Mouse (Mus musculus) liver, adult 2 months (tissue): ENCODE measurements around the gene Ubxn1. TPM values are rescaled to one million over a fixed set of nuclear protein-coding genes. Genes with fewer than 3 reads are reported as not detected.

Experiments used
- DNase-seq: peaks from one replicate; pipeline ENCODE4 v3.0.0-alpha.2; 2011; ENCODE audit warnings: low read depth, low spot score; ENCODE audit errors: extremely low read depth
- H3K27ac ChIP-seq: fragments of 200-500 bp; replicated peaks from 2 replicates; pipeline ENCODE4 v1.5.1; 2012; ENCODE audit warnings: low read depth, mild to moderate bottlenecking, control low read depth, inconsistent platforms, low read length; ENCODE audit not compliant: insufficient read depth
- H3K27me3 ChIP-seq: fragments of 200-500 bp; 2 replicates; pipeline ENCODE4 v1.6.1; 2012; ENCODE audit warnings: mild to moderate bottlenecking, moderate library complexity, low read length, inconsistent platforms; ENCODE audit not compliant: control insufficient read depth, insufficient read depth
- H3K36me3 ChIP-seq: fragments of 200-500 bp; 2 replicates; pipeline ENCODE4 v1.6.1; 2012; ENCODE audit warnings: low read length, inconsistent platforms; ENCODE audit not compliant: control insufficient read depth, insufficient read depth
- H3K4me1 ChIP-seq: fragments of 200-500 bp; 2 replicates; pipeline ENCODE4 v1.6.1; 2011; ENCODE audit warnings: low read length; ENCODE audit not compliant: control insufficient read depth, insufficient read depth
- H3K4me3 ChIP-seq: fragments of 200-500 bp; 2 replicates; pipeline ENCODE4 v1.5.1; 2011; ENCODE audit warnings: low read depth, mild to moderate bottlenecking, control low read depth, low read length, moderate library complexity; ENCODE audit not compliant: insufficient read depth
- H3K79me2 ChIP-seq: fragments of 200-500 bp; 2 replicates; pipeline ENCODE4 v1.6.1; 2012; ENCODE audit warnings: inconsistent platforms, mild to moderate bottlenecking, low read length, moderate library complexity; ENCODE audit not compliant: control insufficient read depth, insufficient read depth
- H3K9ac ChIP-seq: fragments of 200-500 bp; 2 replicates; pipeline ENCODE4 v1.6.1; 2012; ENCODE audit warnings: low read depth, mild to moderate bottlenecking, control low read depth, inconsistent platforms, low read length
- CTCF ChIP-seq: fragments of 200-500 bp; IDR thresholded peaks from 2 replicates; pipeline ENCODE4 v1.5.1; 2011; ENCODE audit warnings: low read depth, low read length, control low read depth
- POLR2A ChIP-seq: fragments of 200-500 bp; IDR thresholded peaks from 2 replicates; pipeline ENCODE4 v1.6.1; 2011; ENCODE audit warnings: low read length, control low read depth; ENCODE audit not compliant: insufficient read depth; ENCODE audit errors: extremely low read depth
- WGBS: fragments of 180-500 bp; shearing (Covaris S2); methylation state at CpG from one replicate; pipeline ENCODE4 v1.1.7; 2018; 5-methylcytosine and 5-hydroxymethylcytosine counted together
- polyA plus RNA-seq: library from polyadenylated mRNA; depleted of rRNA; stranded (reverse); fragments of >200 nt; gene quantifications from 2 replicates; pipeline ENCODE4 v1.2.3, GENCODE M21; 2012
- total RNA-seq: library from RNA; depleted of rRNA; stranded (reverse); fragments of >200 nt; gene quantifications from 2 replicates; pipeline ENCODE4 v1.2.3, GENCODE M21; 2014

The Ubxn1 gene
- total and polyA plus RNA-seq, 2 experiments: 82.7 to 128 TPM

- 1% methylated on average over 38 of the region's 38 CpGs for WGBS
- Histone ChIP-seq H3K27me3 (no peaks in the 10 kb centered on the region), H3K4me3 (peak within 1 kb of the TSS; percentile 84), H3K27ac (peak within 1 kb of the TSS; percentile 63), H3K36me3 (peaks cover 15% of the 10 kb centered on the region), H3K9ac (peak within 1 kb of the TSS; percentile 89), H3K79me2 (no peaks in the 10 kb centered on the region), H3K4me1 (peaks cover 9% of the 10 kb centered on the region)
- DNase-seq: peak; percentile 53
- TF ChIP-seq POLR2A: no peak
- peak; percentile 50 for TF ChIP-seq CTCF
These were observed 34.0 kb upstream of the Ubxn1 start, which contains the start of gene Bscl2 for GRCm38 (mm10) chr19:8837251-8837791. TSS of gene Bscl2 (plus strand) at chr19:8837467.

GRCm38 (mm10) chr19:8838041-8838730 is 33.1 kb upstream of the Ubxn1 start:
- Histone ChIP-seq H3K79me2 (no peaks in the 10 kb centered on the region), H3K9ac (peak overlapping the region; percentile 89), H3K36me3 (peaks cover 9% of the 10 kb centered on the region; the same call in 1 of the 2 replicates), H3K4me3 (peak overlapping the region; percentile 84), H3K27me3 (no peaks in the 10 kb centered on the region), H3K27ac (no peak overlapping the region), H3K4me1 (peaks cover 9% of the 10 kb centered on the region)
- WGBS: 24% methylated on average over 15 of the region's 15 CpGs
- no peak for DNase-seq
- TF ChIP-seq CTCF (no peak), POLR2A (no peak)

- WGBS: 93% methylated on average over 11 of the region's 11 CpGs
- H3K9ac ChIP-seq: no peak within 1 kb of the TSS; the same call in 1 of the 2 replicates
- no peaks in the 10 kb centered on the region for H3K79me2 ChIP-seq
- no peaks in the 10 kb centered on the region for H3K27me3 ChIP-seq
- TF ChIP-seq POLR2A (no peak), CTCF (no peak)
- H3K4me1 ChIP-seq: peaks cover 9% of the 10 kb centered on the region
- DNase-seq: no peak
- peaks cover 4% of the 10 kb centered on the region; the same call in 1 of the 2 replicates for H3K36me3 ChIP-seq
- H3K27ac ChIP-seq: no peak within 1 kb of the TSS
- no peak within 1 kb of the TSS for H3K4me3 ChIP-seq
These were observed 32.0 kb upstream of the Ubxn1 start, which contains the start of gene Gng3 for GRCm38 (mm10) chr19:8839103-8839907. TSS of gene Gng3 (minus strand) at chr19:8839194.

GRCm38 (mm10) chr19:8839908-8840791 is 31.1 kb upstream of the Ubxn1 start:
- Histone ChIP-seq H3K27ac (peak overlapping the region; percentile 69), H3K9ac (peak overlapping the region; percentile 86), H3K27me3 (no peaks in the 10 kb centered on the region), H3K4me3 (peak overlapping the region; percentile 90), H3K79me2 (no peaks in the 10 kb centered on the region), H3K36me3 (peaks cover under 1% of the 10 kb centered on the region; the same call in 1 of the 2 replicates), H3K4me1 (peaks cover 12% of the 10 kb centered on the region)
- WGBS: 28% methylated on average over 29 of the region's 29 CpGs
- TF ChIP-seq POLR2A (peak; percentile 69), CTCF (no peak)
- DNase-seq: peak; percentile 75

GRCm38 (mm10) chr19:8841012-8841411 is 30.3 kb upstream of the Ubxn1 start:
- H3K4me3 ChIP-seq: no peak overlapping the region
- no peak overlapping the region; the same call in 1 of the 2 replicates for H3K9ac ChIP-seq
- DNase-seq: no peak
- TF ChIP-seq POLR2A (no peak), CTCF (no peak)
- no peaks in the 10 kb centered on the region for H3K27me3 ChIP-seq
- peaks cover 4% of the 10 kb centered on the region for H3K36me3 ChIP-seq
- WGBS: 89% methylated on average over 7 of the region's 7 CpGs
- H3K27ac ChIP-seq: no peak overlapping the region
- H3K4me1 ChIP-seq: peaks cover 12% of the 10 kb centered on the region
- no peaks in the 10 kb centered on the region for H3K79me2 ChIP-seq
